Mouse (Mus musculus) myocyte (in vitro differentiated cells): ENCODE measurements around the gene Camk1d.

Source experiments
- MAX ChIP-seq: IDR thresholded peaks from one replicate; pipeline ENCODE4 v1.6.1; 2011; ENCODE audit warnings: low read depth, mild to moderate bottlenecking, control low read depth
- MYOD1 ChIP-seq, 3 experiments: IDR thresholded peaks; one replicate each; pipeline ENCODE4 v1.6.1; 2011; ENCODE audit warnings: control low read depth in 2 of 3, low read depth in 2 of 3, mild to moderate bottlenecking in 2 of 3, moderate library complexity in 1 of 3; ENCODE audit not compliant: insufficient read length in 2 of 3, control insufficient read depth in 1 of 3
- TCF12 ChIP-seq: IDR thresholded peaks from one replicate; pipeline ENCODE4 v1.6.1; 2011; ENCODE audit warnings: mild to moderate bottlenecking, control low read depth; ENCODE audit not compliant: poor library complexity, insufficient read depth, severe bottlenecking

- no peak for TF ChIP-seq TCF12
- no peak for TF ChIP-seq MYOD1 (IDR thresholded peaks at IDR 0.05; ENCODE audit: control insufficient read depth in 1 of 3, insufficient read length in 2 of 3, low read depth in 2 of 3)
- TF ChIP-seq MAX = no peak
Observed at GRCm38 (mm10) chr2:5694094-5694493, 20.2 kb downstream of the Camk1d start.
